Mouse (Mus musculus) adrenal gland (tissue): ENCODE measurements around the gene Tnrc6a.

Experiments
- intact Hi-C: fragments of 180-260 bp; cut with DNase I; formaldehyde crosslinking; loops from one replicate; pipeline ENCODE4 v1.15.1; 2025

Gene Tnrc6a

GRCm38 (mm10) chr7:123187246-123187645, 63.6 kb downstream of the Tnrc6a start:
- intact Hi-C loops: no loop called here

DNA sequence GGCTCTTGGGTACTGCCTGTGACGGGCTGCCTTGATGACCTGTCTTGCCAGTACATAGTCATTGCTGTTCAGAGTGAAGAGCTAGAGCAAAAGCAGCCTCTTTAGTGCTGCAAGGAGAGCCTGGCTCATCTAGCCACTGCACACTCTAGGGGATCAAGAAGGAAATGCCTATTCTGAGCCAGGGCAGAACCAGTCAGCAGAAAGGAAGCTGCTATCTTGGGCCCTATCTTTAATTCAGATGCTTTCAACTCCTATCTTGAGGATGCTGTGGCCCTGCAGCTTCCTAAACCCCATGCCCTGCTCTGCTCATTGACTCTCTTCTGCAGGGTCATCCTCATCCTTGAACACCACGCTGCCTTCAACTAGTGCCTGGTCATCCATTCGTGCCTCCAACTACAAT, 64.8 kb downstream of the Tnrc6a start:
- intact Hi-C loops: no loop called here

DNA sequence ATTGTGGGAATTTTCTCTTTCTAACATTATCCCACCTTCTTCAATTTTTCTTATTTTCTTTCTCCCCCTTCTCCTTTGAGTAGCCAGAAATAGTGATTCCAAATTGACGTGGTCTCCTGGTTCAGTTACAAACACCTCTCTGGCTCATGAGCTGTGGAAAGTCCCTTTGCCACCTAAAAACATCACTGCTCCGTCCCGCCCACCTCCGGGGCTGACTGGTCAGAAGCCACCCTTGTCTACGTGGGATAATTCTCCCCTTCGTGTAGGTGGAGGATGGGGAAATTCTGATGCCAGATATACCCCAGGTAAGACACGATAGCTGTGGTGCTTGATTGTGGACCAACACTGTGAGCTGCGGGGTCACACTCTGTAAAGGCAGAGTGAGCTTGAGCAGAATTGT, 66.1 kb downstream of the Tnrc6a start:
- intact Hi-C loops: no loop called here

- intact Hi-C loops: no loop called here
These were observed 68.0 kb downstream of the Tnrc6a start for GRCm38 (mm10) chr7:123191731-123192130.

DNA sequence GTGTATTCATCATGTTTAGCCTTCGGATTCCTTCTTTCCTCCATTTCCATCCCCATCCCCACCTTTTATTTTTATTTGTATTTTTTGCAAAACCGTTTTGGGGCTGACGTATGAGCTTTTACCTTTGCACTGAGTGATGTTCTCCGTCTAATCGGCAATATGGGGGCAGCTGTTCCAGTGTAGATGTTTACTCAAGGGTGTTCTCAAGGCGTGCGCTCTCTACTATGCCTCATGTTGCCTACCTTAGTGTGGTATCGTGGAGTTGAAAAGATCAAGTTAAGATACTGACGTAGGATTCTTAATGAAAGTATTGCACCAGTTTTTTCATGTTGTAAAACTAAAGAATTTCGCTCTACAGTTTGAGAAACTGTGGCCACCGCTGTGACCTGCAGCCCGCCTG, 69.5 kb downstream of the Tnrc6a start:
- intact Hi-C loops: no loop called here

DNA sequence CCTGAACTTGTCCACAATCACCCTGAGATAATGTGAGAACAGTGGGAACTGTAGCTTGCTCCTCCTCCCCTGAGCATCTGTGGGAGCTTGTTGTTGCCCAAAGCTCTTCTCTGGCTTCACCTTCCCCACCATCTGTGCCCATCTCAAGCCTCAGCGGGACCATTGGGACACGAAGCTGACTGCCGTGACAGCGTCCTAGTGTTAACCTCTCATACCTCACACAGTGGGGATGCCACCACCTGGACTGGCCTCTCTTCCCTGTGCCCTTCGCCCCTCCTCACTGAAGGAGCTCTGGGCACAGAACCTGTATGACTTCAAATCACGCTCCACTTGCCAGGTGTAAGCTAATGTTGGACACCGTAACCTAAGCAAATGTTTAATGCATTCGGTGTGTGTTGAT, 71.0 kb downstream of the Tnrc6a start:
- intact Hi-C loops: no loop called here

GRCm38 (mm10) chr7:123196432-123196831, 72.7 kb downstream of the Tnrc6a start:
- intact Hi-C loops: no loop called here

DNA sequence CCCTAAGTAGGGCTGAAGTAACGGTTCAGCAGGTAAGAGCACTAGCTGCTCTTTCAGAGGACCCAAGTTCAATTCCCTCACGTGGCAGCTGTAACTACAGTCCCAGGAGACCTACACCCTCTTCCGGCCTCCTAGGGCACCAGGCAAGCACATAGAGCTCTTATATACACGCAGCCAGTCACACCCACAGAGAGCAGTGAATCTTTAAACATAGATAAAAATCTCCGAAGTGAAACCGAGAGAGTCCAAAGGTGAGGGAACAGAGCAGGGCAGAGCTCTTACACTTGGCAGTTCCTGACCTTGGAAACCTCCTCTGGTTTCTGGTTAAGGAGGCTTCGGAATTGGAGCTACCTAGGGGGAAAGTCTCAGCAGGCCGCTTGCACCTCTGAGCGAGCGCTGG, 75.0 kb downstream of the Tnrc6a start:
- intact Hi-C loops: no loop called here

DNA sequence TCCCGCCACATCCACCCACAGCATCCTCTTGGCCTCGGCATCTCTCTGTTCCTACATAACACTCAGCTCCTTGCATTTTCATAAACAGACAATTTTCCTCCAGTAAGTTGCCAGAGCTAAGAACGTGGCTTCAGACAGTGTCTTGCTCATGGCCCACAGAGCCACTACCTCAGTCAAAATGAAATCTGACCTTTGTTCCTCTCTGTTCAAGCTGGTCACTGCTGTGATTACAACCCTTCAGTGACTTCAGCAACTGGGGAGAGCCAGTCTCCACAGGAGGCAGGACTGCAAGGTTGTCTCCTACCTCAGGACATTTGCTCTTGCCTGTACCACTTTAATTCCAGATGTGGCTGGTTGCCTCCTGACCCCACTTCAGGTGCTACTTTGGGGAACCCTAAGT, 75.5 kb downstream of the Tnrc6a start:
- intact Hi-C loops: no loop called here

DNA sequence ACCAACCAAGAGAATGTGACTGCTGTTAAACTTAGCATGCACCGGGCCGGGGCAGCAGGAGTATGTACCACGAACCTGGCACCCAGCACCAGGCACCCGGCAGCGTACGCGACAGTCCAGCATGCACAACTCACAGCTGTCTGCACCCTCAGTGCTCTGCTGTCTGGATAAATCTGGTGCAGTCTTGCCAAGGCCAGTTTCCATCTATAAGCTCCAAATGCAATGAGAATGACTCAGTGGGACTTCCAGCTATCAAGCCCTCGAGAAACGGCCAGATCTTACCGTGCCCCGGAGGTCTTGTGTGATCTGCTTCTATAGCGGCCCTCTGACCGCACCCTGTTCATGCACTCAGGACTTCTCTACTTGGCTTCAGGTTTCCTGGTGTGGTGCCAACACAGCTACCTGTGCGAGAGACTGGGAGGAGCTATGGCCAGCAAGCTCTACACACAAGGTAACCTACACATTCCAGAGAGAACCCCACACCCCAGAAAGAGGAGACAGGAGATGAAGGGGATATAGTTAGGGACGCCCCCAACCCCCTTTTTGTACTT, 76.0 kb downstream of the Tnrc6a start:
- intact Hi-C loops: loop anchor here (5.0 kb wide), 1 partner anchor 182 kb away; no protein-coding TSS in a partner anchor

- intact Hi-C loops: loop anchor here (5.0 kb wide), 1 partner anchor 183 kb away; no protein-coding TSS in a partner anchor
These were observed 77.0 kb downstream of the Tnrc6a start for GRCm38 (mm10) chr7:123200722-123201121.

DNA sequence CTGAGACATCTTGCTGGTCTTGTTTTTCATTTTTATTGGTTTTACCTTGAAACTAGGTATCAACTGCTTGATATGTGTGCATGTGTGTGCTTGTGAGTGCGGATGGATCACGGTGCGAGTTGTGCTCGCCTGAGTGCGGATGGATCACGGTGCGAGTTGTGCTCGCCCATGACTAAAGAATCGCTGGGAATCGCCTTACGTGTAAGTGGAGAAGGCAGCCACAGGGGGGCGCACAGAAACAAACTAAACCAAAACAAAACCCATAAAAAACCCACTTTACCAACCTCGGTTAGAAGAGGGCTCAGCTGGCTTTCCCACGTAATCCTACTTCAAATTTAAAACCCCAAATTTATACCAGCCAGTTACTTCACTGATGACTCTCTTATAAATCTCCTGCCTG, 81.6 kb downstream of the Tnrc6a start:
- intact Hi-C loops: loop anchor here (1.0 to 5.0 kb wide), 2 partner anchors 192 to 260 kb away; no protein-coding TSS in a partner anchor

DNA sequence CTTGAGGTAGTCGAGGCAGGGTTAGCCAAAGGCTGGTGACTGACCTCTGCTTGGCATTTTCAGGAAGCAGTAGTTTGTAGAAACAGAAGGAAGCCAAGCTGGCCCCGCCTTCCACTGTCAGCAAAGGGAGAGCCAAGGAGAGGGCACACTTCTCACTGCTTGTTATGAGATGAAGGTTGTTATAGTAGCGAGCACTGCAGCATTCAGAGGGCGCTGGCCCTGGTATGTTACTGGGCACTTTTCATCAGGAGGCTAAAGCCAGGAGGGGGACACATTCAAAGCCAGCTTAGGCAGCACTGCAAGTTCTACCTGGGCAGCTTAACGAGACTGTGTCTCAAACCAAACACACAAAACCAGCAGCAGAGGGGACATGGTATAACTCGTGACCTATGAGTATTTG, 83.9 kb downstream of the Tnrc6a start:
- intact Hi-C loops: loop anchor here (5.0 kb wide), 1 partner anchor 190 kb away; no protein-coding TSS in a partner anchor

DNA sequence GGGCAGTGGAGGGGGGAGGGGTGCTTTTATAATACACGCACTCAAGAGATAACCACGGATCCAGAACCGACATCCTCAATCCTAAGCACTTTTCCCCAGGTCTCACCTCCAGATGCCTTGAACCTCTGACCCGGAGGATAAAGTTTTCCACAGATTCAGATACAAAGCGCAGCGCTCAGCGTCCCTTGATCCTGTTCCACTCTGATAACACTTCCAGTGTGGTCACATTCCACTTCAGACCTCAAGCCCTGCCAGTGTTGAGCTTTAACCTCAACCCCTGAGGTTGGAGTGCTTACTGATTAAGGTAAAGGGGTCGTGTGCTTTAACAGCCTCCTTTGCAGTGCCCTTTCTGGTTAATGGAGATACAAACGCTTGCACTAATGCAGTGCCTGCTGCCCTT, 86.2 kb downstream of the Tnrc6a start:
- intact Hi-C loops: loop anchor here (5.0 kb wide), 1 partner anchor 187 kb away; no protein-coding TSS in a partner anchor

- intact Hi-C loops: no loop called here
These were observed 87.8 kb downstream of the Tnrc6a start for GRCm38 (mm10) chr7:123211461-123211860.

- intact Hi-C loops: no loop called here
These were observed 88.6 kb downstream of the Tnrc6a start for GRCm38 (mm10) chr7:123212316-123212715.

- intact Hi-C loops: no loop called here
These were observed 90.8 kb downstream of the Tnrc6a start, which contains the start of gene Slc5a11 for GRCm38 (mm10) chr7:123214365-123215075. Slc5a11 (plus strand) TSS chr7:123214780.

DNA sequence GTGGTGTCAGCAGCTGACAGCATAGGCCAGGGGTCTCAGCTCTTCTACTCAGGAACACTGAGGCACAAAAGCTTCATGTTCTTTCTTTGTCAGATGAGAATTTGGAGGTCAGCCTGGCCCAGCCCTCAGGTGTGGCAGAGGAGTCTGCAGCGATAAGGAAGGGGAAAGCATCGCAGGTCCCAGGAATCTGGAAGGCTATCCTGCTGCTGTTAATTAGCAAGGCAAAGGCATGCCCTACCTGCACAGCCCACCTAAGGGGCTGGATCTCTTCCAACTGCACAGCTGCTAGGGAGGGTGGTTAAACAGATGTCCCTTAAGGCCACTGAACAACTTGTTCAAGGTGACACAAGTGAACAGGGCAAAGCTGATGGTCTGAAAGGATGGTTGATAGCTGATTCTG, 91.5 kb downstream of the Tnrc6a start:
- intact Hi-C loops: no loop called here

- intact Hi-C loops: no loop called here
These were observed 94.0 kb downstream of the Tnrc6a start for GRCm38 (mm10) chr7:123217448-123218354.

- intact Hi-C loops: no loop called here
These were observed 94.9 kb downstream of the Tnrc6a start for GRCm38 (mm10) chr7:123218620-123219019.

DNA sequence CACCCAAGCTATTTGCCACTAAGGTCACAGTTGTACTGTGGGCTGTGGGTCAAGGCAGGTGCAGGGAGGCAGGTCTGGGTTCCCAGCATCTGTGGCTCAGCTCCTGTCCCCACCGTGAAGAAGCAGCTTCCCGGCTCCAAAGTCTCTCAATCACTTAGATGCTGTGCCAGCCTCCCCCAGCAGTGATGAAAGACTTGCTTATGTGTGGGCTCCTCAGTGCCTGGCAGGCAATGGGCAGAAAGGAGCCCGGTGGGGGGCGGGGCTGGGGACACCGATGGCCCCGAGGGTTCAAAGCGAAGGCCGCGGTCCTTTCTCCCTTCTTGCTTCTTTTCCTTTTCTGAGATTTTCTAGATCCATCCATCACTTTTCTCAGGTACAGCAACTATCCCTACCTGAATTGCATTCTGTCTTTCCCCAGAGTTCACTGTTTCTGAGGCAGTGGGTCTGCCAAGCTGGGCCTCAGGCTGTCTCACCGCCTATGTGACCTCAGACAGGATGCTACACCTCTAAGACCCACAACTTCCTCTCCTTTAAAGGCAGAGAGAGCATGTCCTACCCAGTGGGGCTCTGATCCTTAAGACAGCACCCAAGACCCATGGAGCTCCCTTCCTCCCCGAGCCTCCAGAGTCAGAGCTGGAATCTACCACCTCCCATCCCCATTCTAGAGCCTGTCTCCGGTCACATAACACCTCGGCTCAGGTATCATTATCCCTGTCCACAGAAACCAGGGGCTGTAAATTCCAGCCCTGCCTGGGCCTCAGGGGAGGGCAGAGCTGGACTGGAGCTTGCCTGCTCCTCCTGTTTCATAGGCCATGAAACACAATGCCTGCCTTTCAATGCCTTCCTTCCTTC, 96.3 kb downstream of the Tnrc6a start:
- intact Hi-C loops: no loop called here
